In the genomic region with DNA sequence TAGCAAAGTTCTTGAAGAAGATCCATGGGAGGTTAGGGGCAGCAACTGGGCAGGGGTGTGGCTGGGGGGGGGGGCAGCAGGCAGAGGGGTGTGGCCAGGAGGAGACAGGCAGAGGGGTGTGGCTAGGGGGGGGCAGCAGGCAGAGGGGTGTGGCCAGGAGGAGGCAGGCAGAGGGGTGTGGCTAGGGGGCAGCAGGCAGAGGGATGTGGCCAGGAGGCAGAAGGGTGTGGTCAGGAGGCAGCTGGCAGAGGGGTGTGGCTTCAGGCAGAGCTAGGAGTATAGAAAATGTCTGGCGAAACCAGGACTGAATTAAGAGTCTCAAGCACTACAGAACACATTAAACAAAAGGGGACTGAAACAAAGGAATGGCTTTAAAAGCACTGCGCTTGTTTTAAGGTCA, we compare ENCODE assay signal across 1 mouse cellular context.
TF ChIP-seq lines count a peak whose summit lies in the region.

No protein-coding gene starts in this region.

TF ChIP-seq in CH12.LX, 34 proteins besides CTCF, POLR2A, EP300 and RAD21 (continued from another document):
- TF ChIP-seq SIN3A (IDR thresholded peaks at IDR 0.05; ENCODE audit: low read length), result no peak
- no peak for TF ChIP-seq CHD2 (IDR thresholded peaks at IDR 0.05; ENCODE audit: low read length)
- TF ChIP-seq POLR2AphosphoS2 (IDR thresholded peaks at IDR 0.05; ENCODE audit: low read depth, low read length), result no peak
- TF ChIP-seq MYC (IDR thresholded peaks at IDR 0.05; ENCODE audit: low read depth, low read length), result no peak
- no peak for TF ChIP-seq PAX5 (IDR thresholded peaks at IDR 0.05; ENCODE audit: low read length)
- TF ChIP-seq TCF12 (IDR thresholded peaks at IDR 0.05; ENCODE audit: low read depth, low read length), result no peak
- TF ChIP-seq NRF1 (IDR thresholded peaks at IDR 0.05; ENCODE audit: low read depth, low read length), result no peak
- TF ChIP-seq MXI1 (IDR thresholded peaks at IDR 0.05; ENCODE audit: low read depth, low read length), result no peak
- no peak for TF ChIP-seq MAX (IDR thresholded peaks at IDR 0.05; ENCODE audit: low read length)
- no peak for TF ChIP-seq JUN (IDR thresholded peaks at IDR 0.05; ENCODE audit: insufficient read depth, low read depth, low read length)
